Mouse (Mus musculus) c-Kit-positive CD71-positive TER-119-positive erythroid progenitor cells, embryonic 14.5 days (primary cell): ENCODE data around the gene Olfr1336.
"Not testable (repeated sequence)": the region's sequence is repeated elsewhere in the genome, so short reads cannot be mapped to it uniquely, and the experiment has no call there.

ENCODE experiments used
- DNase-seq: peaks from one replicate; pipeline ENCODE4 v3.0.0-alpha.2; 2013; ENCODE audit warnings: low spot score

The Olfr1336 gene

GRCm38 (mm10) chr7:6455868-6456267 lies at the start of gene Olfr1336:
TSS of gene Olfr1336 (plus strand) at chr7:6456168.
- DNase-seq: no peak

- DNase-seq: peak; percentile 86
Observed at GRCm38 (mm10) chr7:6410043-6410442, 45.9 kb upstream of the Olfr1336 start, which contains the start of gene Gm20715. TSS of gene Gm20715 (plus strand) at chr7:6410277.

GRCm38 (mm10) chr7:6414626-6415441 lies 41.1 kb upstream of the Olfr1336 start:
- DNase-seq: no peak

GRCm38 (mm10) chr7:6415442-6415787 lies 40.6 kb upstream of the Olfr1336 start:
- no peak for DNase-seq

- no peak for DNase-seq
Observed at GRCm38 (mm10) chr7:6419894-6420293, 36.1 kb upstream of the Olfr1336 start.

GRCm38 (mm10) chr7:6429381-6429780 lies 26.6 kb upstream of the Olfr1336 start:
- no peak for DNase-seq

- peak; percentile 31 for DNase-seq
Observed at GRCm38 (mm10) chr7:6430342-6430741, 25.6 kb upstream of the Olfr1336 start.

- no peak for DNase-seq
Observed at GRCm38 (mm10) chr7:6438388-6438787, 17.6 kb upstream of the Olfr1336 start, which contains the start of gene Olfr1344. TSS of gene Olfr1344 (plus strand) at chr7:6438688.

GRCm38 (mm10) chr7:6441173-6441572 lies 14.8 kb upstream of the Olfr1336 start:
- DNase-seq: no peak

GRCm38 (mm10) chr7:6447771-6448170 lies 8.2 kb upstream of the Olfr1336 start:
- DNase-seq: no peak

- DNase-seq: no peak
Observed at GRCm38 (mm10) chr7:6456399-6456798, 431 bp downstream of the Olfr1336 start.

- DNase-seq: no peak
Observed at GRCm38 (mm10) chr7:6466951-6467350, 11.0 kb downstream of the Olfr1336 start, which contains the start of gene Olfr1346. TSS of gene Olfr1346 (plus strand) at chr7:6467101.

- not testable (repeated sequence) for DNase-seq
Observed at GRCm38 (mm10) chr7:6477633-6478032, 21.7 kb downstream of the Olfr1336 start.

GRCm38 (mm10) chr7:6486841-6487240 lies 30.9 kb downstream of the Olfr1336 start, which contains the start of gene Olfr5:
TSS of gene Olfr5 (minus strand) at chr7:6486941.
- no peak for DNase-seq

GRCm38 (mm10) chr7:6499655-6500054 lies 43.7 kb downstream of the Olfr1336 start, which contains the start of gene Olfr1347:
TSS of gene Olfr1347 (minus strand) at chr7:6499755.
- DNase-seq: no peak

- DNase-seq: no peak
Observed at GRCm38 (mm10) chr7:6508648-6509047, 52.7 kb downstream of the Olfr1336 start, which contains the start of gene Olfr1348. TSS of gene Olfr1348 (minus strand) at chr7:6508748.
